Mouse (Mus musculus) yolk sac, embryonic 10.5 days (tissue): Measurements from ENCODE around the gene Pdzd2.

Experiments
- DNase-seq: peaks from one replicate; pipeline ENCODE4 v3.0.0-alpha.2; 2017; ENCODE audit warnings: low spot score

The Pdzd2 gene

DNA sequence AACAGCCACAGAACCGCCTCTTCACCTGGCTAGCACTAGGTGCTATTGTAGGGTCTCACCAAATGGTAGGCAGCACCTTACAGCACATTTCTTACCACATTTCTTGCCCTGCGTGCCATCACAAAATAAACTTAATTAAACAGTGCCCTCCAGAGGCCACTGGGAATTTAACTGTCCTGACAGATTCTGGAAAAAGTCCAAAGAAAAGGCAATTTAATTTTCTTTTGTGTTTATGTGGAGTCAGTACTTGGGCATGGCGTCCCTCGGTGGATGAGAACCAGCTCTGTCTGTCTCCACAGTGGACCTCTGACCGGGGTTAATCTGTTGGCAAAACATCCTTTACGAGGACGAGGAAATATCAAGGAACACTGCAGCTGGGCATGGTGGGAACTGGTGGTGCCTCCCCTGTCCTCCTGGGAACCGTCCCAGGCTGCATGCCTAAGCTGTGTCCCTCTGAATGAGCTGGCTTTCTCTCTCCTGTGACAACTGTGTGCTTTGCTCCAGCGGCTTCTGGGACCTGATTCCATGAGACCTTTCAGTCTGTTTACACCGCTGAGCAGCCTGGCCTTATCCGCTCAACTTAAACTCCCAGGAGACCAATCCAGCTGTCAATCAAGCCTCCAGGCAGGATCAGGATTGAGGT, 162.5 kb downstream of the Pdzd2 start:
- DNase-seq = no peak

DNA sequence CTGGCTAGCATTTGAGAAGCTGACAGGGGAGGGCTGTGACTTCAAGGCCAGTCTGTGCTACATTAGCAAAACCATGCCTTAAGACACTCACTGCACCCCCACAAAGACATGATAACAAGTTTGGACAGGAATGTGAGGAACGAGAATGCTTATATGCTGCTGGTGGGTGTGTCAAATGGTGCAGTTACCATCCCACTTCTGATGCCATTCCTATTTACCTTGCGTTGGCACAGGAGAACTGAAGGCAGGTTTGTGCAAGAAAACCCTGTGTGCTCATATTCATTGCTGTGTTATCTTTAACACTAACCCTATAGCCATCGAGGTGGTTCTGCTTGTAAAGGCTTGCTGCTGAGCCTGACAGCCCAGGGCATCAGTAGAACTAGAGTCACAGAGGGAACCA, 166.1 kb downstream of the Pdzd2 start:
- no peak for DNase-seq

DNA sequence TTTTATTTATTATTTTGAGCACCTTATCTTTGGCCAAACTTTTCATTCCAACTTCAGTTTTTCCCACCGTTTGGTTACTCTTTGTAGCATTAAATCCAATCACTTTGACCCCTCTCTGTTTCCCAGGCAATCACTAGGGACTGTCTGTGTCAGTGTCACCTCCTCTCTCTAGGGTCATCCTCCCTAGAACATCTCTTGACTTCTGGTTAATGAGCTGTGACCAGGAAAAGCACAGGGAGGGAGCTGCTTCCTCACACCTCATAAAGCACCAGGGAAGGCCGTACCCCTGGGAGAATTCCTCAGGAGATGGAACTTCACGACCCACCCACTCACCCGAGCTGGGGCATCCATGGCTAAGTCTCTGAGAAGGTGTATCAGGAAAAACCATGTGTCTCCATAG, 168.6 kb downstream of the Pdzd2 start:
- DNase-seq = no peak

- DNase-seq = no peak
Observed at GRCm38 (mm10) chr15:12566637-12567440, 172.9 kb downstream of the Pdzd2 start.

GRCm38 (mm10) chr15:12565281-12565680, 174.4 kb downstream of the Pdzd2 start:
- DNase-seq = no peak

- no peak for DNase-seq
Observed at GRCm38 (mm10) chr15:12560505-12560904, 179.2 kb downstream of the Pdzd2 start.

DNA sequence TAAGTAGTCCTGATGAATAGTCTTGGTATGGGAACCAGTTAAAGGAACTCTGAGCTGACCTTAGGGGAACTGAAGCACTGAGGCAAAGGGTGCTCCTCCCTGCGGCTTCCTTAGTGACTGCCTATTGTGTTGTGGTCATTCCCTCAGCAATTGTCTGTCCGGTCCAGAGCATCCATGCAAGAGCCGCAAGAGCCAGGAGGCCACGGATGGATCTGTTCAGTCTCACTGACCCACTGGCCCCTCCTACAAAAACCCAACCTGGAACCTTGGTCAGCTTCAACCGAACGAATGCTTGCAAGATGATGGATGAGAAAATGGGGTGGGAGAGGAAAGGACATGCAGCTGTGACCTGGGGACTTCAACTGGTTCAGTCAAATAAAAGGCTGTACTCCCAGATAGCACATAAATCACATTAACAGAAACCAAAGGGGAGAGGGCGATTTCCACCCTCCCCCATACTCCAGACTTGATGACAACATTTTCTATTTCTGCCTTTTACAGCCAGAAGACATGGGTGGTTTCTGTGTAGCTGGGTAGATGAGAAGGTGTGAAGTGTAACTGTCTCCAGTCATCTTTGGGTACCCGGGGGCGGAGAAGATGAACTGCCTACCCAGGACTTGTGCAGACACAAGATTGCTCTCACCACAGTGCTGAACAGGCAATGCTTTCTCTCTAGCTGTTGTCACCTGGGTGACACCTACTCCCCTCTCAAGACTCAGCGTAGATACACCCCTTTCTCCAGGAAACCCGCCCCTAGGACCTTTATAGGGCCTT, 181.9 kb downstream of the Pdzd2 start:
- DNase-seq = no peak

DNA sequence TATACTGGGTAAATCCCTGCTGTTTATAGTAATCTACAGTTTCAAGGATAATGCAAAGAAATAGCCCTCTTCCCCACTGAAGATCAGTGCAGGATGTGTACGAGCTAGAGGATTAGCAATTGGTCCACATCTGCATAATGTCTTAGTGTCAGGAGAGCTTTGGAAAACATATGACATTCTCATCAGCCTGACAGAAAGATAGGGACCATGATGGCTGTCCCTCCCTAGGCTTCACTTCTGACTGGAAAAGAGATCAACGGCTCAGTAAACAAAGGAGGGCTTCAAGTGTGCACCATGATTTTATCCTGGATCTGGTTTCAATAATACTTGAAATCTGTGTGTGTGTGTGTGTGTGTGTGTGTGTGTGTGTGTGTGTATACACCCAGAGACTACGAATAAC, 186.5 kb downstream of the Pdzd2 start:
- no peak for DNase-seq

- DNase-seq = no peak
Observed at GRCm38 (mm10) chr15:12550919-12551318, 188.8 kb downstream of the Pdzd2 start.

DNA sequence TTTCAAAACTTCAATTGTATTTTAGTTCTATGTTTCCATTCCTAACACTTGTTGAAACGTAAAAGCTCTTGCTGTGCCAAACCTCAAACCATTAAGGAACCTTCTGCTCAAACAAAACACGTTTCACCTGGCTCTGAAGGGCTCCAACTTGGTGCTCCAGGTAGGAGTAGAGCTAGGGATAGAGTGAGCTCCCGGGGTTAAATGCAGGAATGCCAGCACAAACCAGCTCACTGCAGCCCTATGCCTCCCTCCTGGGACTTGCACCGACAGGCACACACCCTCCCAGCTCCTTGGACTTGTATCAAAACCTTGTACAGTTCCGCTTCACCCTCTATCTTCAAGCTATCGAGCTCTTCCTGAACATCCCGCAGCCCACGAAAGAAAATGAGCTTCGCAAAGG, 189.3 kb downstream of the Pdzd2 start:
- no peak for DNase-seq

GRCm38 (mm10) chr15:12549919-12550305, 189.8 kb downstream of the Pdzd2 start:
- DNase-seq = peak; percentile 32

GRCm38 (mm10) chr15:12549271-12549918, 190.3 kb downstream of the Pdzd2 start:
- DNase-seq = peak; percentile 22

- no peak for DNase-seq
Observed at GRCm38 (mm10) chr15:12548696-12549095, 191.0 kb downstream of the Pdzd2 start.

- DNase-seq = no peak
Observed at GRCm38 (mm10) chr15:12547640-12548405, 191.9 kb downstream of the Pdzd2 start.

- no peak for DNase-seq
Observed at GRCm38 (mm10) chr15:12546781-12547180, 192.9 kb downstream of the Pdzd2 start.

DNA sequence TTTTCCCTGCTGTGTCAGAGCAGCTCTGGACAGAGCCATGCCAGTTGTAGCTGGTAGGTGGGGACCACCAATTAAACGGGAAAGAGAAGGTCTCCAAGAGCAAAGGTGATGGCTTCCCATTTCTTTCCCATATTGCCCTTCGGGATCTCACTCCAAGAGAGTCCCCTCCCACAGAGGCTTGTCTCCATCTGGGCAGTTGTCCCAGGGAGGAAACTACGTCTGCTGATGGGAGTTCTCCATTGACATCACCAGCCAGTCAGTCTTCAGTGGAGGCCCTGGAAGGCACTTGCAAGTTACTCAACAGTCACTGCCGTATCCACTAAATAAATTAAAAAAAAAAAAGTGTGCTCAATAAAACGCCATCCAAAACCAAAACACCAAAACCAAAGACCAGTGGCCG, 194.1 kb downstream of the Pdzd2 start:
- no peak for DNase-seq

GRCm38 (mm10) chr15:12545220-12545619, 194.5 kb downstream of the Pdzd2 start:
- DNase-seq = no peak

- no peak for DNase-seq
Observed at GRCm38 (mm10) chr15:12543686-12544325, 195.9 kb downstream of the Pdzd2 start.

DNA sequence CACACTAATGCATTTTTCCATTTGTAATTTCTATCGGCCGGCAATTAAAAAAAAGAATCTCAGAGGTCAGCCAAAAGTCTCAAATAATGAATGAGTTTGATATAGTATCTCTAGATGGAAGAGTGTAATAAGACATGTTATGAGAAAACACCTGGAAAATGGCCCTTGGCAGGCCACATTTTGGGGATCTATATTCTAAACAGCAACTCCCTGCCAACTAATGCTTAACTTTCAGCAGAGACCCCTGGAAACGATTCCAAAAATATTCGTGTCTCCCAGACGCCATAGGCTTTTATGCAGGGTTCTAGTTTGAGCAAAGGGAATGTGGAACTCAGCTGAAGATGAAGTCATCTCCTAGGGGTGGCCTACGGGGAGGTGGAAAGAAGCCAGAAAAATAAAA, 197.4 kb downstream of the Pdzd2 start:
- no peak for DNase-seq

DNA sequence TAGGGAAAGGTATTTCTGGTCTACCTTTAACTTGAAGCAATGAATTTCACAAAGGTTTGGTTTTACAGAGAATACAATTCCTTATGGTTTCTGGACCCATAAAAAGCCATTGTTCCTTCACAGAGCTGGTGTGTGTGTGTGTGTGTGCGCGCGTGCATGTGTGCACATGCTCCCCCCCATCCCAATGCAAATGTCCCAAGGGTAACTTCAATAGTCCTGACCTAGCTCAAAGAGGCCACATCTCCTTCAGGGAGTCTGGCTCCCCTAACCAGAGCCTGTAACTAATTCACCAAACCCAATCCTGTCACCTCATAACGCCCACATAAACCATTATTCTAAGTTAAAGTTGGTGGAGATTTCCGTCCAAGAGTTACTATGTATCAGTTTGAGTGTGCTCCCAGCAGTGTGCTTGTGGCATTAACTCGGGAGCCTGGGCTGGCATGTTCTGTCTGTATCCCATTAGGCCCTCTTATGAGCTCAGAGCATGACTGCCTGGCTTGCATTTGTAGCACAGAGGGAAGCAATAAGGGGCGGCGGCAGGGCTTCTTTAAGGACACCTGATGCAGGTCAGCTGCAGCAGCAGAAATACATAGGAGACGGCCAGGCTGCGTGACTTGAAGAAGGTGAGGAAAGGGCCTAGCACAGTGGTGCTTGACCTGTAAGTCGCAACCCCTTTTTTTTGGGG, 200.0 kb downstream of the Pdzd2 start:
- no peak for DNase-seq

- no peak for DNase-seq
Observed at GRCm38 (mm10) chr15:12533254-12533653, 206.5 kb downstream of the Pdzd2 start.
